Mouse (Mus musculus): ENCODE measurements around the gene Fga.

DNA sequence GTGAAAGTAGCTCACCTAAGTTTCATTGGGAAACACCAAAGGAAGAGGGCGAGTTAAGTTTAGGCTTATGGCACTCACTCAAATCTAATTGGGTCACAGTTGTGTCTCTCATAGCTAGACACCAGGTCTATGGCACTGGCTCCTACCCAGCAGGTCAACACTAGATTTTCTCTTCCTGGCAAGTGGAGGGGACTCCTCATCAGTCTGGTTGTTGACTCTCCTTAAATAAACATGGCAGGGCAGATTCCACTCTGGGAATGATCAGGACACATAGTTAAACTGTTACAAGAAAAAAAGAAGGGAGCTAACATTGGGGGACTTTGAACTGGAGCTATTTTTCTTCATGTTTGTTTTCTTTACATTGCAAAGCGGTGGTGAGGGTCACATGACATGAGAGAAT lies 5.5 kb upstream of the Fga start:
- TF ChIP-seq CTCF (IDR thresholded peaks at IDR 0.05; ENCODE audit: insufficient read depth, low read length), result no peak
- TF ChIP-seq POLR2A (IDR thresholded peaks at IDR 0.05; ENCODE audit: borderline replicate concordance, extremely low read depth, low read depth, low read length), result no peak

Data from lung, adult 2 months (tissue).